Mouse (Mus musculus) embryo, embryonic 11.5 days (tissue): ENCODE measurements at regions not wholly inside any gene's neighbourhood (a gene's known extent, or its start where the extent isn't known, plus 50 kb on each side); places are given as distances from the start of the nearest gene placed in this dataset.

Experiments used
- DNase-seq: peaks from one replicate; pipeline ENCODE4 v3.0.0-alpha.2; 2012; ENCODE audit warnings: low read depth, low spot score

- DNase-seq: no peak
Measured at GRCm38 (mm10) chr14:71894811-71895210, 596.8 kb downstream of the Gm9195 start.

- DNase-seq: peak; percentile 20
Measured at GRCm38 (mm10) chr14:71893361-71893760, 598.3 kb downstream of the Gm9195 start.

GRCm38 (mm10) chr14:71891667-71892066 lies 600.0 kb downstream of the Gm9195 start:
- no peak for DNase-seq

GRCm38 (mm10) chr14:71882871-71883270 lies 608.8 kb downstream of the Gm9195 start:
- DNase-seq: no peak

- DNase-seq: no peak
Measured at GRCm38 (mm10) chr14:71845546-71845945, 646.1 kb downstream of the Gm9195 start.

DNA sequence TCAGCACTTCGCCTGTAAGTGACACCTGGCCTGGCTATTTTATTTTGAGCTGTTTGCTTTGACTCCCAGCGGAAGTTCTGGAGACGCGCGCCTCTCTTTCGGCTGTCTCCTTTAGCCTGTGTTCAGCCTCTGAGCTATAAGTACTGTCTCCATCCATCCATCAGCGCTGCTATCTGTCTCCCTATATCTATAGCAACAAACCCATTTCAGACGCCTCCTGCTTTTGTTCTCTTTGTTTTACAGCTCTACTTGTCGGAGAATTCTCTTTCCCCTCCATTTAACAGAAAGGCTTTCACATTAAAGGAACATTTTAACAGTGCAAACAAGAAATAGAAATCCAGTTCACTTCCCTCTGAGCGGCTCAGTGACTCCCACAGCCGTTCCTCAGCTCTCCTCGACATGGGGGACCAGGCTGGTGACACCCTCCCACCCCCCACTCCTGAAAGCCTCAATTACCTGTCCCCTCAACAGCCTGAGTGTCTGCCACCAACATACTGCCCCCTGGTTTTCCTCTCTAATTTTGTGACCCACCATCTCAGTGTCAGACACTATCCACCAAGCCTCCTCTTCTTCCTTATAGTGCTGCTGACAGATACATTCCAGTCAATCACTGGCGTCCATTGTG lies 682.7 kb downstream of the Gm9195 start:
- no peak for DNase-seq

- no peak for DNase-seq
Measured at GRCm38 (mm10) chr14:71805624-71806023, 686.0 kb downstream of the Gm9195 start.

- no peak for DNase-seq
Measured at GRCm38 (mm10) chr14:71799861-71800260, 691.8 kb downstream of the Gm9195 start.

DNA sequence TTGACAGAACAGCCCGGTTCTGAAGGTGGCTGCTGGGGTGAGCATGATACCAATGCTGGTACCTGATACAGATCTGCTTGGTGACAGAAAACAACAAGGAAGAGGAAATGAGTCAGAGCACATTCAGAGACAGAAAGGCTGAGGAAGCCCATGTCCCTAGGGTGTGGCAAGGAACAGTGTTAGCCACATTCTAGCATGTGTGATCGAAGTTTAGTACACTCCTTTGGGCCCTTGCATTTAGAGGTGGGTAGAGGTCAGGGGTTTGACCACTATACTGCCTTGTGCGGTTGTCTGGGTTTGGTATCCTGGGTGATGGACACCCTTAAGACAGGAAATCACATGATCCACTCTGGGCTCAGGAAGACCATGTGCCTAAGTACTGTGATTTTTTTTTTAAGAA lies 695.9 kb downstream of the Gm9195 start:
- no peak for DNase-seq

GRCm38 (mm10) chr14:71776990-71777525 lies 714.6 kb downstream of the Gm9195 start:
- no peak for DNase-seq

DNA sequence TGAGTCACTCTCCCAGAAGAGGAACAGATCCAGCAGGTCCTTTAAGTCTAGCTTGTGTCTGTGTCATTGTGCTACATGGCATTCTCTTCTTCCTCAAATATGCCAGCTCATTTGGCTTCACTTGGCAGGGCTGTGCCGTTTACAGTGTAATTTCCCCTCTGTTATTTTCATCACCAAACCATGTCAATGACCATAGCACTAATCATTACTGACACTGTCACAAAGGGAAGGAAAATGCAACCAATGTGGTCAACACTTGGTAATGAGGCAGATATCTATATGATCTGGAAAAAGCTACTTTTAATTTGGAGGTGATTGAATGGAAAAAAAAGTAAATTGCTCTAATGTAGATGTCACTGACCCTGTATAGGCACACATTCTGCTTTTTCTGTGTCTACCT lies 724.8 kb downstream of the Gm9195 start:
- DNase-seq: no peak

DNA sequence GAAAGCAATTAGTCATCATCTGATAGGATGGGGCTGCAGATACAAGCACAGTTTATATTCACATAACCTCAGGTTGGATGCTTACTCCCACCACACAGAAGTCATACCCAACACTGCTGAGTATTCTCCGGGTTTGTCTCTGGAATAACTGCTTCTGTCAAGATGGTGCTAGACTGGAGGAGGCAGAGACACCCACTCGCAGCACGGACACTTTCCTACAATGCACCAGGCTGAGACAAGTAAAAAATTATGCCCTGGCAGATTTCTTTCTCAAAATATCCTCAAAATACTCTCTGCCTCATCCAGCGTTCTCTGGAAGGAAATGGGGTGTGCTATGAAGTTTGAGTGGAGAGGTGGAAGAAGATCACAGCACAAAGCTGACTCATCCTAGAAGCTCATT lies 763.1 kb downstream of the Gm9195 start:
- DNase-seq: no peak

DNA sequence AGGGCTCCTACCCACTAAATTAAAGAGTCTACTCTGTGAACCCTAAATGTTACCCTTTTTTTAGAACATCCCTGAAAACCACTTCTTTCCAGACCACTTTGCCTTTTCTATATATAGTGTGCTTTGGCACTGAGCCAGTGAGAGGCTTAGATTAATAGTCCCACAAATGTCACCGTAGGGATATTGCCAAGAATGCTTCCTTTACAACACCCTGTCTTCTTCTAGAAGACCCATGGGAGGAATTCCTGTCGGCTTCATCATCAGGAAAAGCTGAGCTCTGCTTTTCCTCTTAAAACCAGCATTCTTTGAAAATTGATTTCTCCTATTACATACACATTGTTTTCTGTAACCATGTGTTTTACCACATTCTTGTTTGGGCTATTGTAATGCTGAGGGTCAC lies 768.1 kb downstream of the Gm9195 start:
- no peak for DNase-seq

- DNase-seq: no peak
Measured at GRCm38 (mm10) chr14:71709528-71710289, 781.9 kb downstream of the Gm9195 start.

DNA sequence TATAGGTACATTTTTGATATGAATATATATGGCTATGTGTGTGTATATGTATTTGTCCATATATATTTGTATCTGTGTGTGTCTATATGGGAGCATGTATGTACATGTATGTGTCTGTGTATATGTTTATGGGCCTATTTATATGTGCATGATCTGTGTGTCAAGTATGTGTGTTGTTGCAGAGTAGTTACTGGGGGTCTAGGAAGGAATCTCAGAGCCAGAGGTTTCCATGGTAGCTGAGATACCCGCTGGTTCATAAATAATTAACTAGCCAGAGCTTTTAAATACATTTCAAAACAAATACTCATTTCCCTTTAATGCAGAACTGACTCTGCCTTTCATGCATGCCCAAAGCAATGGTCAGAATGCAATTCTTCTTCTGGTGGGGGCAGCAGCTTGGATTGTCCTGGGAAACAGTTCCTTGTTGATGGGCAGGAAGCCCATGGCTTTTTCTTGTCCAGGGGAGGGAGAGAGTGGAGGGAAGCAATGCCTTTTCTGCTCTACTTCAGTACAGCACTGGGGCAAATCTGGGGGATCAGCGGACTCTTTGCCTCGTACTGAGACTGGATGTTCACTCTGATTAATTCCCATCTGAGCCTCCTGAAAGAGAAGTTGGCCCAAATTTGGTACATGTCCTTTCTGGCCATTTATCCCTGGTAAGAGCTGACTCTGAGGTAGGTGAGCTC lies 798.7 kb downstream of the Gm9195 start:
- no peak for DNase-seq

DNA sequence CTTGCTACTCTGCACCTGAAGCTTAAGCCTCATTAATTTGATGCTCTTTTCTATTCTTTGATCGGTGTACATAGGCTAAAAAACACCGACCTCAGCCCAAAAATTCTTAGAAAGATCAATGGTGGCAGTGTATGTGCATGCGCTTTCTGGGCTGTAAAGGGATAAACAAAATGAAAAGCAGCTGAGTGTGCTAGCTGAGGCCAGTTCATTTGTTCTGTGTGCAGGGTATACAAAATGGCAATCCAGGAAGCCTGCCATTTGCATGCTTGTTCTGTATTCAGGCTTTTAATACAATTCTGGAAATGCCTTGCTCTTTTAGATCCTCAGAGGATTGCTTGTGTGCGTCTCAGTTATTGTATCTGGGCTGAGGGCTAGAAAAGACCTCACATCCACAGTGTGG lies 817.1 kb downstream of the Gm9195 start:
- DNase-seq: no peak

DNA sequence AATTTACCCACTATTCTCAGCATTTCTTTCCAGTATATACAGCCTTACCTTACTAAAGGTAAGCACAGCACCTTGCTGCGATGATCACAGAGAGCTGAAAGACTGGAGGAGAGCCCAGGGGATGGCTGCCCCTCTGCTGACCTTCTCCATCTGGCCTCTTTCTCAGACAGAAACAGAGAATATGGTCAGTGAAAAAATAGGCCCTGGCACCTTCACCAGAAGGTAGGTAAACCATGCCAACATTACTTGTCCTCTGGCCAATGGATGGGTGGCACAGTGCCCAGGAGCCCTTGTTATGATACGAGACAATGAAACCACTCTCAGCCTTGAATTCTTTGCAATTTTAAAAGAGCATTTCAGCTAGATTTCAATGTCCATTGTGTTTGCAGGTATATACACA lies 817.8 kb downstream of the Gm9195 start:
- DNase-seq: no peak

DNA sequence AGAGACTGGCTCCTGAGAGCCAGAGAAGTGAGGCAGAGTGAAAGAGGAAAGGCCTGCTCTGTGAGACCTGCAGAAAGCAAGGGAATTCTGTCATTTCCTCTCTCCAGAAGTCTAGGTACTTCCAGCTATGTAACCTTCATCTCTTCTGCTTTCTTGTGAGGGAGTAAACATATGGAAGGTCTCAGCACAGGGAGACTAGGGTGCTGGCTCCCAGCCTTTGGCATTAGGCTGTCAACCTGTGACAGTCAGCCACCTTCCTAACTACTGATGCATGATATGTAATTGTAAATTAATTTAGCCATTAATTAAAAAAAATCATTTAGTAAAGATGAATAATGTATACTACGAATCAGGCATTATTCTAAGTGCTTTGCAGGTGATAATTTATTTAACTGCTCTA lies 819.2 kb downstream of the Gm9195 start:
- no peak for DNase-seq

- DNase-seq: no peak
Measured at GRCm38 (mm10) chr14:71671994-71672393, 819.6 kb downstream of the Gm9195 start.

GRCm38 (mm10) chr14:71670435-71670834 lies 821.2 kb downstream of the Gm9195 start:
- DNase-seq: peak; percentile 41

GRCm38 (mm10) chr14:71666656-71667055 lies 825.0 kb downstream of the Gm9195 start:
- DNase-seq: no peak

GRCm38 (mm10) chr14:71660166-71660565 lies 831.5 kb downstream of the Gm9195 start:
- DNase-seq: no peak
